Mouse (Mus musculus) effector memory CD4-positive, alpha-beta T cell, adult 7 months (primary cell): Measurements from ENCODE around the gene Aebp1. TPM values are rescaled to one million over a fixed set of nuclear protein-coding genes. Genes with fewer than 3 reads are reported as not detected.

Source experiments
- polyA plus RNA-seq: library from polyadenylated mRNA; unstranded; fragments of 100-300 nt; shearing (Covaris generic); gene quantifications from one replicate; pipeline ENCODE4 v1.2.1, GENCODE M21; 2017

Gene Aebp1
- polyA plus RNA-seq, result 0.54 TPM

GRCm38 (mm10) chr11:5861678-5862393 lies at the start of gene Aebp1:
Aebp1 (plus strand) TSS chr11:5861947.

GRCm38 (mm10) chr11:5837251-5838246 lies 24.2 kb upstream of the Aebp1 start, which contains the start of gene Polm:
Polm (minus strand) TSS chr11:5838016.

GRCm38 (mm10) chr11:5877921-5878526 lies 16.3 kb downstream of the Aebp1 start, which contains the start of gene Pold2:
Pold2 (minus strand) TSS chr11:5878292.

GRCm38 (mm10) chr11:5898531-5898930 lies 36.8 kb downstream of the Aebp1 start, which contains the start of gene Myl7:
Myl7 (minus strand) TSS chr11:5898782.

Other genes starting within 250 kb of the Aebp1 start
- gene Mrps24, start 146.3 kb upstream of the Aebp1 start, polyA plus RNA-seq, result 119 TPM
- gene Urgcp, start 99.6 kb upstream of the Aebp1 start, polyA plus RNA-seq, result 24.0 TPM
- 181 TPM for gene Dbnl, start 73.5 kb upstream of the Aebp1 start, polyA plus RNA-seq
- gene Pgam2, start 58.2 kb upstream of the Aebp1 start, polyA plus RNA-seq, result 1.9 TPM
- gene Polm, start 23.9 kb upstream of the Aebp1 start, polyA plus RNA-seq, result 11.8 TPM
- 51.8 TPM for gene Pold2, start 16.3 kb downstream of the Aebp1 start, polyA plus RNA-seq
- gene Myl7, start 36.8 kb downstream of the Aebp1 start, polyA plus RNA-seq, result not detected
- gene Gck, start 88.1 kb downstream of the Aebp1 start, polyA plus RNA-seq, result 0.63 TPM
- 26.4 TPM for gene Ykt6, start 93.7 kb downstream of the Aebp1 start, polyA plus RNA-seq
- 14.8 TPM for gene Camk2b, start 204.4 kb downstream of the Aebp1 start, polyA plus RNA-seq